Mouse (Mus musculus): ENCODE results near the gene Gpam. TPM values are rescaled to one million over a fixed set of nuclear protein-coding genes. Genes with fewer than 3 reads are reported as not detected.
"Not testable (repeated sequence)": the region's sequence is repeated elsewhere in the genome, so short reads cannot be mapped to it uniquely, and the experiment has no call there.

Gene Gpam
- polyA plus RNA-seq (2015; fragmentation: Nextera tagmentation; extraction: Ambion mirVana), result 18.1 and 19.0 TPM in 2 replicates

DNA sequence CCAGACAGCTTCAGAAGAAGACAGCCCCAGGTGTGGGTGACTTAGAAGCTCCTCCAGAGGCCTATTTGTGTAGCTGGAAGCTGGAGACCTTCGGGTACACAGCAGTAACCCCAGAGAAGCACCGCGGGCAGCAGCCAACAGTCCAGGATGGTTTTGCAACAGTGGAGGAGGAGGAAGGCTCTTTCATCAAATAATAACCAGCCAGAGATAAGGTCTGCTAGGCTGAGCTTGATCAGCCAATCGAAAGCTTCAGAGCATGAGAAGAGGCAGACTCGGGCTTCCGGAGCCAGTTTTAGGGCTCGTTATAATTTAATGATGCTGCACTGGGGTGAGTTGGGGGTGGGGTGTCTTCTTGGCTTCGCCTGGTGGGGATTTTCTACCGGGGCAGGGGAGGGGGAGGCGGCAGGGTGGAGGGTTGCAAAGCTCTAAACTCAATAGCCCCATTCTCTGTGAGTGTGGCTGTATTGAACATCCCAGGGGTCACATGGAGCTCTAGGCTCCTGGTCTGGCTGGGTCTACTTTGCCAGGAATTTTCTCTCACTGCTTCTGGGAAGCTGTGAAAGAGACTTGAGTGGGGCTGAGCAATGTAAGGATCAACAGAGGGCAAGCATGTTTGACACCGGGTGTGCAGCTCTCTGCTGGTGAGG, at the start of gene Gpam:
Gene Gpam (minus strand): TSS at position 167 of the 647 bp plus-strand sequence.
- WGBS, result 43% methylated on average over 11 of the region's 11 CpGs
- H3K4me1 ChIP-seq, result peaks cover 37% of the 10 kb centered on the region
- peak within 1 kb of the TSS; percentile 7; the same call in 1 of the 2 replicates for H3K4me3 ChIP-seq (replicated peaks)
- H3K9ac ChIP-seq, result no peak within 1 kb of the TSS
- ATAC-seq (replicated peaks; ENCODE audit: low FRiP score), result 0 out of 2 replicates have a peak, but pooled peaks have one; percentile 26
- H3K9me3 ChIP-seq (replicated peaks), result no peaks in the 10 kb centered on the region
- no peaks in the 10 kb centered on the region for H3K27me3 ChIP-seq
- peak within 1 kb of the TSS; percentile 24 for H3K4me2 ChIP-seq
- H3K36me3 ChIP-seq, result no peaks in the 10 kb centered on the region
- no peak within 1 kb of the TSS for H3K27ac ChIP-seq

DNA sequence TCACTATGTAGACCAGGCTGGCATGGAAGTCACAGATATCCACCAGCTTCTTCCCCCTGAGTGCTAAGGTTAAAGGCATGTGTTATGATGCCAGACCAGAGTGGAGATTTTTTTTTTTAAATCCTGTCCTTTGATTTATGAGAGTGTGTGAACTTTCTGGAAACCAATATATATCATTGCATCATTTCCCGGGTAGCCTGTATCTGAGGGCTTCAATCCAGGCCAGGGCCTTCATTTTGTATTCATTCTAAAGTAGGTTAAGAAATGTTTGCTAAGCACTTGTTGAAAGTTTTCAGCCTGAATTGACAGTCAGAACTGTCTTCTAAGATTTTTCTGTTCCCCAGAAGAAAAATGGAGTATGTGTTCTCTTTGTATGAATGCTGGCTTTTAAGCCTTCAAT, 44.5 kb upstream of the Gpam start:
- H3K27me3 ChIP-seq, result no peaks in the 10 kb centered on the region
- no peak overlapping the region for H3K4me2 ChIP-seq
- H3K27ac ChIP-seq, result no peak overlapping the region
- H3K4me3 ChIP-seq (replicated peaks), result no peak overlapping the region
- no peaks in the 10 kb centered on the region for H3K4me1 ChIP-seq
- no peak for ATAC-seq (replicated peaks; ENCODE audit: low FRiP score)
- H3K36me3 ChIP-seq, result no peaks in the 10 kb centered on the region
- 18% methylated on average over 1 of the region's 1 CpGs for WGBS
- H3K9ac ChIP-seq, result no peak overlapping the region
- H3K9me3 ChIP-seq (replicated peaks), result peaks cover 6% of the 10 kb centered on the region; the same call in 1 of the 2 replicates

DNA sequence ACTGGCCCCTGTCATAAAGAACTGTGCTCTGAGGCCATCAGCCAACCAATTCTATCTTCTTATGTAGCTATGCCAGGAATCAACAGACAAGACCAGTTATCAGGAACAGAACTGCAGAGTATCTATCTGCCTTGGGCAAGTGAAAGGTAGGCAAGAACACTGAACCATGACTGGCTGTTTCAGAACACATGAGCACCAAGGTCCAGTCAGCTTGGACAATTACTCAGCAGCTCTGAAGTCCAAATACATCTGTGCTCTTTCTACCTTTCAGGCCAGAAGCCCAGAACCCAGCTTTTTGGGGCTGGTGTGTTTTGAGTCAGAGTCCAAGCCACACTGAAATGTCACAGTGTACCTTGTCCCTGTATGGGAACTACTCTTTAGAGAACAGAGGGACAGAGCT, 43.4 kb upstream of the Gpam start:
- H3K27ac ChIP-seq, result no peak overlapping the region
- no peak overlapping the region for H3K9ac ChIP-seq
- no peak overlapping the region for H3K4me3 ChIP-seq (replicated peaks)
- no peaks in the 10 kb centered on the region for H3K4me1 ChIP-seq
- H3K27me3 ChIP-seq, result no peaks in the 10 kb centered on the region
- no peaks in the 10 kb centered on the region for H3K36me3 ChIP-seq
- ATAC-seq (replicated peaks; ENCODE audit: low FRiP score), result no peak
- no peak overlapping the region for H3K4me2 ChIP-seq
- peaks cover 6% of the 10 kb centered on the region; the same call in 1 of the 2 replicates for H3K9me3 ChIP-seq (replicated peaks)

DNA sequence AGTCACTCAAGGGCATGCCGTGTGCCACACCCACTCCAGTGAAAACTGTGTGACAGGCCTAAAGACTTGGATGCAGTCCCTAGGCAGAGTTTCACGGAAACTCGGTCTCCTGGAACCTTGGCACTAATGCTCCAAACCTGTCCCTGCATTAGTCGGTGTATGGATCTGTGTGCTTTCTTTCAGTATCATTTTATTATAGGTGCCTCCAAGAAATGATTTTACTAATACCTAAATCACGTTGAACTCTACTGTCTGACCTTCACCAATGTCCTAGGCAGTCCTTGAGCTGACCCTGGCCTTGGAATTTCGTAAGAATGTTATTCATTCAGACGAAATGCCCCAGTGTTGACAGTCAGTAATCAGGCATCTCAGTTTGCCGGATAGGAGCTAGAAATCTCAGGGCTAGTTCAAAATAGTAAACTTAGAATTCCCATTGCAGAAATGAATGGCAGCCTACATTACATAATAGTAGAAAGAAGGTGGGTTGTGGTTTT, 42.2 kb upstream of the Gpam start:
- 88% methylated on average over 8 of the region's 8 CpGs for WGBS
- H3K36me3 ChIP-seq; H3K27me3 ChIP-seq; H3K4me1 ChIP-seq; H3K9ac ChIP-seq; H3K4me3 ChIP-seq (replicated peaks); ATAC-seq (replicated peaks; ENCODE audit: low FRiP score); H3K9me3 ChIP-seq (replicated peaks); H3K27ac ChIP-seq; H3K4me2 ChIP-seq: not testable (repeated sequence)

DNA sequence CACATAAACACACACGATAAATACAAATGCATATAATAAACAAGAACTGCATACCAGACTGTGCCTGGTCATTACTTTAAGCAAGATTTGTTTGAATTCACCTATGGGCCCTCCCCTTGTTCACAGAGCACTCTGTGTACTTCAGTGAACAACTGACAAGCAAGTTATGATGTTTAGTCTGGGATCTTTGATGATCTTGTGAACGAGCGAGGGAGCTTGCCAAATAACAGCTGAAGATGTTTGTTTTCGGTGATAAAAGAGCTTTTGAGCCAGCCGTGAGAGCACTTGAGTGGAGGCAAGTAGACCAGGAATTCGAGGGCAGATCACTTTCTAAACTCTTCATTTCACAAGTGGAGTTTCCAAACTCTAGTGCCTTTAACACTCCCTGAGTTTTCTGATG, 41.3 kb upstream of the Gpam start:
- Histone ChIP-seq H3K4me1 (no peaks in the 10 kb centered on the region), H3K4me2 (no peak overlapping the region), H3K27ac (no peak overlapping the region), H3K36me3 (no peaks in the 10 kb centered on the region), H3K27me3 (no peaks in the 10 kb centered on the region), H3K9me3 (replicated peaks) (peaks cover 6% of the 10 kb centered on the region; the same call in 1 of the 2 replicates), H3K4me3 (replicated peaks) (no peak overlapping the region), H3K9ac (no peak overlapping the region)
- no peak for ATAC-seq (replicated peaks; ENCODE audit: low FRiP score)
- 72% methylated on average over 6 of the region's 6 CpGs for WGBS

DNA sequence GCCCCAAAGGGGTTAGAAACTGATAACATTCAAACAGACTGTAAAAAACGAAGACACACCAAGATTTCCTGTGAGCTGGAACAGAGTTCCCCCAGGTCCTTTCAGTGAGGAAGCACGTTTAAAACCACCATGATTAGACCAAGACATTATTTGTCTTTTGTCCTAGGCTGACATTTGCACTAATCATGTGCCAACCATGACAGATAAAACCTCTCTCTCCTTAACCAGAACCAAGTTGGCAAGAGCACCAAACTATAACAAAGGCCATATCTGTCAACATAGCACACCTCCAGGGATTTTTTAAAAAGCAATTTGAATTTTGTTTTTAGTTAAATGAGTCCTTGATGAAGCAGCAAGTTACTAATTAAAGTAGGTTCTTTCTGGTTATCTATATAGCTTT, 40.7 kb upstream of the Gpam start:
- WGBS, result 57% methylated on average over 2 of the region's 2 CpGs
- Histone ChIP-seq H3K27ac (no peak overlapping the region), H3K27me3 (no peaks in the 10 kb centered on the region)

DNA sequence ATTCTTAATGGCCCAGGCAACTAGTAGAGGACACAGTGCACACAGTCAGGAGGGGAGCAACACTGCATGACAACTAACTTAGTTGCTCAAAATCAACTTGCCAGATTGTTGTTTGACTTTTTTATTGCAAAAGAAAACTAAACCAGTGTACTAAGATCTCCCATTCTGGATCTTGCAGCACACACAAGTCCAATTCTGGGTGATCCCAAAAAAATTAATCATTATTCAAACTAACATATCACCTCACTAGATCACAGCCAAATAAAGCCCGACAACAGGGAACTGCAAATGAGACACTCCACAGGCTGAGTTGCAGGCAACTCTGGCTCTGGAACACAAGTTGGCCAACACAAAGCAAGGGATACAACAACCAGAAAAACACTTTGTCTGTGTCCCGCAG, 39.7 kb upstream of the Gpam start:
- Histone ChIP-seq H3K4me3 (replicated peaks) (no peak overlapping the region), H3K36me3 (no peaks in the 10 kb centered on the region), H3K9ac (no peak overlapping the region), H3K9me3 (replicated peaks) (peaks cover 6% of the 10 kb centered on the region; the same call in 1 of the 2 replicates), H3K4me1 (no peaks in the 10 kb centered on the region), H3K4me2 (no peak overlapping the region), H3K27me3 (no peaks in the 10 kb centered on the region), H3K27ac (no peak overlapping the region)
- ATAC-seq (replicated peaks; ENCODE audit: low FRiP score), result no peak
- 86% methylated on average over 2 of the region's 2 CpGs for WGBS

More for the DNA sequence above, 40.7 kb upstream of the Gpam start:
- H3K9me3 ChIP-seq (replicated peaks), result peaks cover 6% of the 10 kb centered on the region; the same call in 1 of the 2 replicates
- no peak for ATAC-seq (replicated peaks; ENCODE audit: low FRiP score)
- H3K4me2 ChIP-seq, result no peak overlapping the region
- no peaks in the 10 kb centered on the region for H3K36me3 ChIP-seq
- H3K4me1 ChIP-seq, result no peaks in the 10 kb centered on the region
- H3K9ac ChIP-seq, result no peak overlapping the region
- no peak overlapping the region for H3K4me3 ChIP-seq (replicated peaks)

DNA sequence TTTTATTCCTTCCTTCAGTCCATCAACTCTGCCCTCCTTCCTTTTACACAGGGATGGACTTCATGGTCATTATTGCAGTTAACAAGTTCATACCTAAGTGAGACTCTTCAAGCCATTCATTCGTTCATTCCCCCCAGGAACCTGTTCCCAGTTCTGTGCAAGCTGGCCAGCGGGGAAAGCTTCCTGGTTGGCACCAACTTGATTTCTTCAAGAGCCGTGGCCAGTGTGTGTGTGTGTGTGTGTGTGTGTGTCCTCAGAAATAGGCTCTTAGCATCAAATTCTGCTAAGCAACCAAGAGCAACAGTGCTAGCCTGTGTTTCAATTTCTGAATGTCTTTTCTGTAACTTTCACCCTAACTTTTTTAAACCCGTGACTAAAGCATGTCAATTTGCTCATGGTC, 38.9 kb upstream of the Gpam start:
- WGBS, result 72% methylated on average over 4 of the region's 4 CpGs

DNA sequence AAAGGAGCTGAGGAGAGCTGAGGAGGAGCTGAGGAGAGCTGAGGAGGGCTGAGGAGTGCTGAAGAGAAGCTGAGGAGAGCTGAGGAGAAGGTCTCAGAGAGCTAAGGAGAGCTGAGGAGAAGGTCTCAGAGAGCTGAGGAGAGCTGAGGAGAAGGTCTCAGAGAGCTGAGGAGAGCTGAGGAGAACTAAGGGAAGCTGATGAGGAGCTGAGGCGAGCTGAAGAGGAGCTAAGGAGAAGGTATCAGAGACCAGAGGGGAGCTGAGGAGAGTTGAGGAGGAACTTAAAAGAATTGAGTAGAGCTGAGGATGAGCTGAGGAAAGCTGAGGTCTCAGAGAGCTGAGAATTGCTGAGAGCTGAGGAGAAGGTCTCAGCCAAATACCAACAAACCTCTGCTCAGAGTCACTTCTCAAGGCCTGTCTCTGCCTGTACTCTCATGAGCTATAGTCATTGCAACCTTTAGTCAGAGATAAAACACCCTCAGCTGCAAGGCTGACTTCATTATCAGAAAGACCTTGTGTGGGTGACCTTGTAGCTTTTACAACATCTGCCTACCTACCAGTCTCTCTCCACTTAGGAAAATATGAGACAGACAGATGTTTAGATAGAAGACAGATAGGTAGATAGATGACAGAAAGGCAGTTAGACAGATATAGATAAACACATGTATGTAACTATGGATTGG, 38.3 kb upstream of the Gpam start:
- Histone ChIP-seq H3K4me2 (no peak overlapping the region), H3K36me3 (no peaks in the 10 kb centered on the region), H3K9me3 (replicated peaks) (peaks cover 6% of the 10 kb centered on the region; the same call in 1 of the 2 replicates), H3K27ac (no peak overlapping the region), H3K4me3 (replicated peaks) (no peak overlapping the region), H3K27me3 (no peaks in the 10 kb centered on the region), H3K4me1 (no peaks in the 10 kb centered on the region), H3K9ac (no peak overlapping the region)
- WGBS, result 92% methylated on average over 1 of the region's 1 CpGs
- ATAC-seq (replicated peaks; ENCODE audit: low FRiP score), result no peak

More for the DNA sequence above, 38.9 kb upstream of the Gpam start:
- Histone ChIP-seq H3K9ac (no peak overlapping the region), H3K27me3 (no peaks in the 10 kb centered on the region), H3K36me3 (no peaks in the 10 kb centered on the region), H3K4me1 (no peaks in the 10 kb centered on the region), H3K4me3 (replicated peaks) (no peak overlapping the region), H3K4me2 (no peak overlapping the region), H3K27ac (no peak overlapping the region), H3K9me3 (replicated peaks) (peaks cover 6% of the 10 kb centered on the region; the same call in 1 of the 2 replicates)
- no peak for ATAC-seq (replicated peaks; ENCODE audit: low FRiP score)

DNA sequence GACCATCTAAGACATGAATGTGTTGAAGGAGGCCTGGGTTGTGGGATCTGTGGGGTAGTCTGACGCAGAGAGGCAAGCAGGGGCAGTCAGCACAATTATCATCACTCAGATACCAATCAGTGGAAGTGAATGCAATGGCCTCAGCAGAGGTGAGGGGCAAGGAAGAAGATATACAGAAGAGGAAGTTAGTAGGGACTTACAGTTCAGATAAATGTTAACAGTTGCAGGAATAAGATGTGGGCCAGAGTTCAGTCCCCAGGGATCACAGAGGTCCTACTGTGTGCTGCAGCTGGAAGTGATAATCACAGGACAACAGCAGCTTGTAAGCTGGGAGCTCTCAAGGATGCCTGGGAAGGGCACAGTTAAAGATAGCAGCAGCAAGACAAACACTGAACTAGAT, 37.1 kb upstream of the Gpam start:
- H3K36me3 ChIP-seq, result no peaks in the 10 kb centered on the region
- H3K4me2 ChIP-seq, result no peak overlapping the region
- no peak overlapping the region for H3K4me3 ChIP-seq (replicated peaks)
- H3K9me3 ChIP-seq (replicated peaks), result peaks cover under 1% of the 10 kb centered on the region; the same call in 1 of the 2 replicates
- H3K4me1 ChIP-seq, result no peaks in the 10 kb centered on the region
- no peak overlapping the region for H3K9ac ChIP-seq
- no peak overlapping the region for H3K27ac ChIP-seq
- no peak for ATAC-seq (replicated peaks; ENCODE audit: low FRiP score)
- H3K27me3 ChIP-seq, result no peaks in the 10 kb centered on the region
- WGBS, result 74% methylated on average over 1 of the region's 1 CpGs

DNA sequence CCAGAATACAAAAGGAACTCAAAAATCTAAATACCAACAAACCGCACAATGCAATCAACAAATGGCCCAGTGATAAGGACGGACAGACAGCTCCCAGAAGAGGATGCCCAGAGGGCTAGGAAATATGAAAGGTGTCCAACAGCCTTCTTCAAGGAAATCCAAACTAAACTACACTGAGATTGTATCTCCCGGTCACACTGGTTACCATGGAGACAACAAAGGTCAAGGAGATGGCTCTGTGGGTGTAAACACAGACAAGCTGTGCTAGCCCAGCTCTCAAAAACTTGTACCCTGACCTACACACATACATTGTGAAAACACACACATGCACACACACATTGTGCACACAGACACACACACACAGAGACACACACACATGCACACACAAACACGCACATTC, 35.2 kb upstream of the Gpam start:
- Histone ChIP-seq H3K27me3 (no peaks in the 10 kb centered on the region), H3K4me1 (no peaks in the 10 kb centered on the region), H3K9ac (no peak overlapping the region), H3K4me3 (replicated peaks) (no peak overlapping the region), H3K36me3 (no peaks in the 10 kb centered on the region), H3K27ac (no peak overlapping the region), H3K4me2 (no peak overlapping the region), H3K9me3 (replicated peaks) (no peaks in the 10 kb centered on the region)
- no peak for ATAC-seq (replicated peaks; ENCODE audit: low FRiP score)
- 74% methylated on average over 4 of the region's 4 CpGs for WGBS

DNA sequence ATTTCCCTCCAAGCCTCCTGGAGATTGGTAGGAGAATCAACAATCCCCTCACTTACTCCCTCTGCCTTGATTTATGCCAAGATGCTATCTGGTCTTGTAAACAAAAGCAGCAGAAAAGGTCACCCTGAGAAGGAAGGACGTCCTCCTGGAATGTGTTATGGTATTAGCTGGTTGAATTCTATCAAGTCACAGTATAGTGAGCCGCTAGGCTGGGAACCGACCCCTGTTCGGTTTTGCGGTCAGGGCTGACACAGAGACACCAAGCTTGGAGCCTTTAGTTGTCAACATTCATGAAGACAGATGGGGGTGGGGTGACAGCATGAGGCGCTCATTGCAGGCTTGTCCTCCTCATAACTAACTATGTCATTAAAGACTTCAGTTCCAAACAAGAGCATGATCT, 32.8 kb upstream of the Gpam start:
- H3K4me1 ChIP-seq, result no peaks in the 10 kb centered on the region
- H3K9ac ChIP-seq, result no peak overlapping the region
- H3K27me3 ChIP-seq, result no peaks in the 10 kb centered on the region
- H3K36me3 ChIP-seq, result no peaks in the 10 kb centered on the region
- 53% methylated on average over 6 of the region's 6 CpGs for WGBS
- ATAC-seq (replicated peaks; ENCODE audit: low FRiP score), result no peak
- no peak overlapping the region for H3K27ac ChIP-seq
- H3K4me3 ChIP-seq (replicated peaks), result no peak overlapping the region
- no peak overlapping the region for H3K4me2 ChIP-seq
- H3K9me3 ChIP-seq (replicated peaks), result no peaks in the 10 kb centered on the region

All from kidney, embryonic 15.5 days (tissue).